Mouse (Mus musculus) monocyte, adult 5-6 weeks (primary cell): ENCODE results near the gene Itpk1. TPM values are rescaled to one million over a fixed set of nuclear protein-coding genes. Genes with fewer than 3 reads are reported as not detected.

ENCODE experiments used
- ATAC-seq: fragments of 153-309, 156-312 bp; replicated peaks from 2 replicates; pipeline ENCODE4 v1.8.0; 2017; ENCODE audit warnings: mild to moderate bottlenecking; ENCODE audit not compliant: low TSS enrichment, insufficient number of reproducible peaks, severe bottlenecking, poor library complexity, low FRiP score
- total RNA-seq: library from RNA; stranded (forward); fragments of 200-1000, 200-491, 200-594 nt; gene quantifications from 3 replicates; pipeline ENCODE4 v1.2.3, GENCODE M21; 2017

The Itpk1 gene
- total RNA-seq, 1 experiment from 2014 or later = 21.2 TPM

- ATAC-seq = no peak
Measured at GRCm38 (mm10) chr12:102613411-102613810, 91.3 kb downstream of the Itpk1 start.

GRCm38 (mm10) chr12:102612431-102612830 lies 92.3 kb downstream of the Itpk1 start:
- ATAC-seq = no peak

DNA sequence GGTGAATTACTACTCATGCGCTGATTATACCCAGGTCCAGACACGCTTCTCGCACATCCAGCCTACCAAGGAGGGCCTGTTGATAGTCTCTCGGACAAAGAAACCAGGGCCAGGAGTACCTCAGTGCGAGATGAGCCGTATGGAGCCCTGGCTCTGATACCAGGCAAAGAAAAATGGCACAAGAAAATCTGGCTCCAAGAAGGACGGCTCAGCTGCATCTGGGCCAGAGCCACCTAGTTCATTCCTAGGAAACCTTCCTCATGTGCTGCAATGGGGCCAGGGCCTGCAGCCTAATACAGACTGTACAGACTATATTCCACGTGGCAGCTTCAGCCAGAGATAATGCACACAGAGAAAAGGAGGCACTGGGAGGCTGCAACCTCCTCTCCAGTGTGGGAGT lies 93.8 kb downstream of the Itpk1 start:
- ATAC-seq = no peak

- ATAC-seq = no peak
Measured at GRCm38 (mm10) chr12:102607808-102608517, 96.8 kb downstream of the Itpk1 start.

GRCm38 (mm10) chr12:102607066-102607465 lies 97.7 kb downstream of the Itpk1 start:
- ATAC-seq = no peak

DNA sequence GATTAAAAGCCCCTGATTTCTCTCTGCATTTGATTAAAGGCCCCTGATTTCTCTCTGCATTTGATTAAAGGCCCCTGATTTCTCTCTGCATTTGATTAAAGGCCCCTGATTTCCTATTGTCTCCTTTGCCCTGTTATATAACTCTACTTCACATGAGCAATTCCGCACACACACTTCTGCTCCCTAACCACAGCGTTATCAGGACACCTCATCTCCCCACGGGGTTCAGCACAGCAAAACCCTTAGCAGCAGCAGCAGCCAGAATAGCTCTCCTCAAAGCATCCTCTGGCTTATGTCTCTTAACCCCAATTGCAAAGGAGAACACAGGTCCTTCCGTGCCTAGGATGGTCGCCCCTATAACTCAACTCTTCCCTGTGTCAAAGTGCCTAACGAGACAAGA lies 99.1 kb downstream of the Itpk1 start:
- no peak for ATAC-seq

GRCm38 (mm10) chr12:102602255-102603041 lies 102.3 kb downstream of the Itpk1 start:
- no peak for ATAC-seq

DNA sequence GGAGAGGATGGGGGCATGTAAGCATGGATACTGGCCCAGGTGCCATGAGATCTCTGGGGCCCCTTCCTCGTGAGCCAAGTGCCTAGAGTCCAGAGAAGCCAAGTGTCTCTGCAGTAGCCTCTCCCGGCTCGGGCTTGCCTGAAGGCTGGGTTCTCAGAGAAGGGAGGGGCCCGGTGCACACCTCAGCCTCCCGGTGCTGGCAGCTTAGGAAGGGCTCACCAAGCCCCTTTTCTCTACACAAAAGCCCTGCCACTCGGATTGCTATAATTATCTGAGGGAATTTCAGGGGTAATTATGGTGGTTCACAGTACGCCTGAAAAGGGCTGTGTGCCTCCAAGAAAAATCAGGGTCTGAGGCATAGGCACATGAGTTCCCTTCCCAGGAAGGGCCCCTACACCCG lies 102.9 kb downstream of the Itpk1 start:
- no peak for ATAC-seq

DNA sequence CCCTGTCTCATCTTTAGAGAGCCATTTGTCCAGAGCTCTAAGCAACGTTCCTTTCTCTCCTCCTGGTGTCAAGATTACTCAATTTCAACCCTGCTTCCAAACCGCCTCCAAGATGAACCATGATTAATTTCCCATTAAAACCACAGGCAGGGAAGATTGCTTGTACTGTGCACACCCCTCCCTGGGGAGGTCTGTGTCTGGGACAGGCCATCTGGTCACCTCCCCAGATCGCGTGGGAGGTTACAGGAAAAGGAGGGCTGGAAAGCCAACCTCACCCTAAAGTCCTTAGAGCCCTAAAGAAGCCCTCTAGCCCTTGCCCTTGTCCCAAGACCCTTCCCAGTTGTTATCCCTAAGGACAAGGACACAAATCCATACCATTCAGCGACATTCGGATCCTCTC lies 104.4 kb downstream of the Itpk1 start:
- no peak for ATAC-seq

- no peak for ATAC-seq
Measured at GRCm38 (mm10) chr12:102599801-102600200, 104.9 kb downstream of the Itpk1 start.

DNA sequence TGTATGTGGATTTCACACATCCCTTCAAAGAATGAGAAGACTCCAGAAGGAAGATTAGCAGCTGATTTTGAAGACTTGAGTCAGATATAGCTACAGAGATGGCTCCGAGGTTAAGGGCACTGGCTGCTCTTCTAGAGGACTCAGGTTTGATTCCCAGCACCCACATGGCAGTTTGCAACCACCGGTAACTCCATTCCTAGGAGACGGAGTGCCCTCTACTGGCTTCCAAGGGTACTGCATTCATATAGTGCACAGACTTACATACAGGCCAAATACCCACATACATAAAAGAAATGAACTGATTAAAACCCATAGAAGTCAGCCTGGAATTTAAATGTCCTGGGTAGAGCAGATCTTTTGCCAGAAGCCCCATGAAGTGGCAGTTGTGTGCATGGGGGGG lies 106.2 kb downstream of the Itpk1 start:
- ATAC-seq = no peak

GRCm38 (mm10) chr12:102597466-102597865 lies 107.3 kb downstream of the Itpk1 start:
- ATAC-seq = no peak

- ATAC-seq = 0 out of 2 replicates have a peak, but pooled peaks have one; percentile 5
Measured at GRCm38 (mm10) chr12:102596410-102596809, 108.3 kb downstream of the Itpk1 start.

- ATAC-seq = no peak
Measured at GRCm38 (mm10) chr12:102594627-102595026, 110.1 kb downstream of the Itpk1 start.

GRCm38 (mm10) chr12:102593699-102594098 lies 111.0 kb downstream of the Itpk1 start:
- no peak for ATAC-seq

DNA sequence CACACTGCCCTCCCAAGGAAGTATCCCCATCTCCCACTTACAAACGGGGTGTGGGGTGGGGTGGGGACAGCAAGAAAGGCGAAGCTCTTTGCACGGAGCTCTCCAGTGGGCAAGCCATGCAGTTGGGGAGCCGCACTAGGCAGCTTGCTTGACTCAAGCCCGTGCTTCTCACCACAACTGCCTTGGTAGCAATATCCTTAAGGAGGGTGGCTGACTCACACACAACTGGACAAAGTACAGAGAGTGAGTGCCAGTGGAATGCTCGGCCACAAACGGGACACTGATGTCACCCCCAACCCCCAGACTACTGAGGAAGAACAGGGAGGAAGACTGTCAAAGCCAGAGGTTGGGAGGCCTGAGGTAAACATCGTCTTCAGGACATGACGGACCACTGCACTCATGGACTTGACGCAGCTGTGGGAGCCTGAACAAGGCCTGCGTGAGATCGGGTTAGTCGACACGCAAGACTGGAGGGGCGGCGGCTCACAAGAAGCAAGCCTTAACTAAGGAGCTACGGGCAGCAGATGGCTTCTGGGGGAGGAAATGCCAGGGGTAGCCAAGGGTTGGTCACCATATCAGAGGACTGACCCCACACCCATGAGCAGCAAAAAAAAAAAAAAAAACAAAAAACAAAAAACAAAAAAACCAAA lies 113.9 kb downstream of the Itpk1 start:
- no peak for ATAC-seq

- no peak for ATAC-seq
Measured at GRCm38 (mm10) chr12:102587106-102587505, 117.6 kb downstream of the Itpk1 start.

- ATAC-seq = no peak
Measured at GRCm38 (mm10) chr12:102586286-102586881, 118.3 kb downstream of the Itpk1 start.

DNA sequence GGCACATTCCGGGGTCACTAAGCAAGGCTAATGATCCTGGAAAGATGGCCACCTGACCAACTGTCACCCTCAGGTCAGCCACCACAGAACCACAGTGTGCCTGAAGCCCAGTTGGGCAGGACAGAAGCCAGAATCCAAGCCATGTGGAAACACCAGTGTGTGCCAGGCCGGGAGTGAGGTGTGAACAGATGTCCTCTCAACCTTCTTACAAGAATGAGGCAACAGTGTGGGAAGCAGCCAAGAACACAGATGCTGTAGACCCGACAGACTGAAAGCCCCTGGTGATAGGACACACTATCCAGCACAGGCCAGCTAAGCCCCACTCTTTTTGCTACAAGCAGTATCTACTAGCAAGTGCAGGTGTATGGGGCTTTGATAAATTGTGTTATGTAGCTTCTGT lies 119.3 kb downstream of the Itpk1 start:
- no peak for ATAC-seq
